Mouse (Mus musculus) ES-E14 (cell line): ENCODE results near the gene Psd4. TPM values are rescaled to one million over a fixed set of nuclear protein-coding genes. Genes with fewer than 3 reads are reported as not detected.

ENCODE experiments used
- DNase-seq: peaks from one replicate; pipeline ENCODE4 v3.0.0-alpha.2; 2013; ENCODE audit warnings: low read depth, low spot score
- H3K27ac ChIP-seq: 2 replicates; pipeline ENCODE4 v1.5.1; 2012; ENCODE audit warnings: low read depth, mild to moderate bottlenecking, low read length, moderate library complexity, mixed read lengths; ENCODE audit not compliant: poor library complexity, insufficient read depth, severe bottlenecking
- H3K36me3 ChIP-seq: 2 replicates; pipeline ENCODE4 v1.6.1; 2012; ENCODE audit warnings: mild to moderate bottlenecking, low read length, moderate library complexity, mixed read lengths; ENCODE audit not compliant: control insufficient read depth, poor library complexity, insufficient read depth, severe bottlenecking
- H3K4me1 ChIP-seq, 2 experiments: fragments of 150-350 bp in 1 of 2; sonication (generic) in 1 of 2; 2 replicates each; pipeline ENCODE4 v1.6.1; 2012; ENCODE audit warnings: low read length in 2 of 2, mild to moderate bottlenecking in 1 of 2, mixed read lengths in 1 of 2; ENCODE audit not compliant: control insufficient read depth in 2 of 2, insufficient read depth in 2 of 2, poor library complexity in 1 of 2
- H3K4me3 ChIP-seq, 2 experiments: fragments of 150-350 bp in 1 of 2; sonication (generic) in 1 of 2; 2 replicates each; pipeline ENCODE4 v1.5.1; 2012; ENCODE audit warnings: low read length in 2 of 2, low read depth in 1 of 2, mild to moderate bottlenecking in 1 of 2, mixed read lengths in 1 of 2; ENCODE audit not compliant: insufficient read depth in 1 of 2, poor library complexity in 1 of 2, severe bottlenecking in 1 of 2
- H3K9ac ChIP-seq: 2 replicates; pipeline ENCODE4 v1.6.1; 2012; ENCODE audit warnings: low read depth, mild to moderate bottlenecking, low read length, mixed read lengths; ENCODE audit not compliant: poor library complexity, insufficient read depth, severe bottlenecking
- H3K9me3 ChIP-seq: fragments of 150-350 bp; sonication (generic); 2 replicates; pipeline ENCODE4 v1.6.1; 2012; ENCODE audit warnings: low read depth, mild to moderate bottlenecking, low read length; ENCODE audit not compliant: control insufficient read depth, insufficient read depth
- CHD2 ChIP-seq: IDR thresholded peaks from 2 replicates; pipeline ENCODE4 v1.6.1; 2014; ENCODE audit warnings: mild to moderate bottlenecking, low read depth, low read length, inconsistent platforms
- HCFC1 ChIP-seq: IDR thresholded peaks from 2 replicates; pipeline ENCODE4 v1.6.1; 2012; ENCODE audit warnings: low read length, inconsistent platforms, borderline replicate concordance; ENCODE audit not compliant: insufficient read depth
- MAFK ChIP-seq: IDR thresholded peaks from 2 replicates; pipeline ENCODE4 v1.6.1; 2014; ENCODE audit warnings: mild to moderate bottlenecking, low read depth, low read length, inconsistent platforms; ENCODE audit not compliant: insufficient read depth
- ZC3H11A ChIP-seq: IDR thresholded peaks from 2 replicates; pipeline ENCODE4 v1.6.1; 2012; ENCODE audit warnings: low read depth, mild to moderate bottlenecking, inconsistent platforms, low read length, borderline replicate concordance
- ZNF384 ChIP-seq: IDR thresholded peaks from 2 replicates; pipeline ENCODE4 v1.6.1; 2012; ENCODE audit warnings: low read depth, low read length, inconsistent platforms
- in situ Hi-C, 2 experiments: fragments of 600-800 bp; cut with MboI; formaldehyde crosslinking; loops; one replicate each; pipeline ENCODE4 v1.15.1; 2025; ENCODE audit warnings: low sequenced_read_pairs in 2 of 2, inconsistent platforms in 1 of 2; ENCODE audit not compliant: unreplicated experiment in 2 of 2
- total RNA-seq: library from RNA; depleted of rRNA; stranded (reverse); fragments of 300-350 nt; gene quantifications from 2 replicates; pipeline ENCODE4 v1.2.3, GENCODE M21; 2012

Gene Psd4
- total RNA-seq, 1 experiment, result 8.3 TPM

DNA sequence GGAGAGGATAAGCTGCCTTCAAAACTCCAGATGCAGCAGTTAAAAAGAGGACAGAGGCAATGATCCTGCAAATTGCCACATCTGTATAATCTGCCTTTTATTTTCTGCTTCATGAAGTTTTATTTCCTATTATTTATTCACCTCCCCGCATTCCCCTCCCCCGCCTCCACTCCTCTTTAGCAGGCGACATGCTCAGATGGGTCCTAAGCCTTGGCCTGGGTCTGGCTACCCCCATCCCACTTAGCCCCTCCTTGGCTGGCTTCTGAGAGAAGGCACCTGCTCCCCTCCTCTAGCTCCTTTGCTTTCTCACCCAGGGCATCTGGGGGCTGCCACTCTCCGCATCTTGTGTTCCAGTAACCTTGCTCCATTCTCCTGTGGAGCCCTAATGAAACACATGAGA is 46.3 kb downstream of the Psd4 start:
- Histone ChIP-seq H3K4me3 (no peak overlapping the region), H3K9ac (no peak overlapping the region), H3K27ac (no peak overlapping the region), H3K36me3 (no peaks in the 10 kb centered on the region), H3K4me1 (no peaks in the 10 kb centered on the region), H3K9me3 (no peaks in the 10 kb centered on the region)
- DNase-seq, result no peak
- in situ Hi-C loops, result no loop called here
- no peak for TF ChIP-seq ZNF384

DNA sequence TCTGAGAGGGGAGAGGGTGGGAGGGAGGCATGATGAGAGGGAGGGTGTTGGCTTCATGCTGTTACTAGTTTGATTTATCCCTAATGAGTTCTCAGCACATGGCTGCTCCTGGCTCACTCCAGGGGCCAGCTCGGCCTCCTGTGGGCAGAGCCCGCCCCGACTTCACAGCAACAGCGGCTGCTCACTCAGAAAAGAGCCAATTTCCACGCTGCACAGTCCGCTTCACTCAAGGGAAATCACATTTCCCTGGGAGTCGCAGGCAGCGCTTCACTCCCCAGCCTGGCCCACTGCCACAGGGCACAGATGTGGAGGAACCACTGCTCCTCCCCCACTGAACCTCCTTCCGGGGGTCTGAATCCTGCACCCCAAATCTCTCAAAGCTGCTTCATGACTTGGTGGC is 49.3 kb downstream of the Psd4 start:
- DNase-seq, result no peak

DNA sequence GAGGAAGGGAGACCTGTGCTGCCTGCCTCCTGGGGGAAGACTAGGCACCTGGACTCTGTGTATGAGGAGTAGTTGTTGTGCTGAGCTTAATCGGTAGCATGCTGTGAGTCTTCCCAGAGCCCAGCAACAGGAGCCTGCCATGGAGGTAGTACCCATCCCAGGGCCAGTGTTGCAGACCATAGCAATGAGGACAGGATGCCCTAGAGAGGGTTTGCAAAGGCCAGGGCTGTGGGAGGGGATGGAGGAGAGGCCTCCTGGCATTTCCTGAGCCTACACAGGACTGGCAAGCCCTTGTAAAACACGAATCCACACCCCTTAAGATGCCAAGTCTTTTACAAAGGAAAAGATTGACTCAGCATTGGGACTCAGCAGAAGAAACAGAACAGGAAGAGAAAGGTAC is 49.7 kb downstream of the Psd4 start:
- no peaks in the 10 kb centered on the region for H3K9me3 ChIP-seq
- no peak for DNase-seq
- H3K9ac ChIP-seq, result no peak overlapping the region
- H3K36me3 ChIP-seq, result no peaks in the 10 kb centered on the region
- no peak for TF ChIP-seq MAFK
- no peak for TF ChIP-seq CHD2
- no peak for TF ChIP-seq HCFC1
- no peak for TF ChIP-seq ZNF384
- TF ChIP-seq ZC3H11A, result no peak
- in situ Hi-C loops, result no loop called here
- no peak overlapping the region for H3K4me3 ChIP-seq
- no peaks in the 10 kb centered on the region for H3K4me1 ChIP-seq
- no peak overlapping the region for H3K27ac ChIP-seq

More for the DNA sequence above, 49.3 kb downstream of the Psd4 start:
- in situ Hi-C loops, result no loop called here
- H3K36me3 ChIP-seq, result no peaks in the 10 kb centered on the region
- H3K4me3 ChIP-seq, result no peak overlapping the region
- H3K9ac ChIP-seq, result no peak overlapping the region
- no peaks in the 10 kb centered on the region for H3K9me3 ChIP-seq
- H3K27ac ChIP-seq, result no peak overlapping the region
- no peaks in the 10 kb centered on the region for H3K4me1 ChIP-seq
- TF ChIP-seq MAFK (no peak), HCFC1 (no peak), ZC3H11A (no peak), CHD2 (no peak)

DNA sequence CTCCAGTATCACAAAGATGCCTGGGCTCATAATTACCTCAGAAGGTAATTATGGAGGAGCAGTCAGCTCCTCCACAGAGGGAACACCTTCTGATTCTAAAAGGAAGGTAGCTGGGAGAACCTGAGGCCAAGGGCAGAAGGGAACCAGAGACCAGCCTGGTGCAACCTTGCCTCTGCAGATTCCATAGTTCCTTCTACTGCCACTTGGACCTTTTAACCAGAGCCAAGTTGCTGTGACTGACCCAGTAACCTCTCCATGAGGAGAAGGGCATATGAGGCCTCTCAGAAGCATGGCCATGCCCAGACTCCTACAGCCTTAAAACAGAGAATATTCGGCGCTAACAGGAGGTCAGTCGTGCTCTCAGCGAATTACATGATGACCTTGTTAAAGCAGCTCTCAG is 50.2 kb downstream of the Psd4 start:
- in situ Hi-C loops, result no loop called here
- Histone ChIP-seq H3K27ac (no peak overlapping the region), H3K4me3 (no peak overlapping the region), H3K36me3 (no peaks in the 10 kb centered on the region), H3K9ac (no peak overlapping the region), H3K4me1 (no peaks in the 10 kb centered on the region), H3K9me3 (no peaks in the 10 kb centered on the region)
- TF ChIP-seq MAFK, result no peak
- no peak for TF ChIP-seq ZC3H11A
- no peak for TF ChIP-seq HCFC1
- no peak for TF ChIP-seq ZNF384
- no peak for TF ChIP-seq CHD2
- no peak for DNase-seq

DNA sequence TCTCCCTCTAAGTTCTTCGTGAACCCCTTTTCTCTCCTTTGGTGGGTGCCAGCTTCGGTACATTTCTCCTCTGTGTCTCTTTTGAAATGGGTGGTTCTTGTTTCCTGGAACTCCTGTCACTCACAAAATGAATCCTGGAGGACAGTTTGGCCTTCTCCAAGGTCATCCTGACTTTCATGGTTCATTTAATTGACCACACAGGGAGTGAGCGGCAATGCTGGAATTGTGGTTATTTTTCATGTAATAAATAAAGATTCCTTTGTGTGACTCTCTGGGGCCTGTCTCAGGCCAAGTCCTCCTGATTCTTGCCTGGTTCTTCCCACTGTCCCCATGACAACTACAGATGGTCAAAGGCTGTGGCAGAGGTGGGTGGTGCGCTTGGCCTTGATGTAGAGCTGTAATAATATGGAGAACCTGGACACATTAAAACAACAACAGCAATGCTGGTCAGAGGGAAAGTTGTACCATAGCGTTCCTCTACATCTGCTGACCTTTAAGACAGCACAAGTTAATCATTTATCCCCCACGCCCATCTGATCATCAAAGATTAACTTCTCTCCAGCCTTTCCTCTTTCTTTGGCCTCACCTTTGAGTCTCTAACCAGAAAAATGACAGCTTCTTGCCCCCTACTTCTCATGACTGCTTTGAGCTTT is 54.0 kb downstream of the Psd4 start:
- DNase-seq, result no peak
- H3K9ac ChIP-seq, result no peak overlapping the region
- in situ Hi-C loops, result no loop called here
- H3K4me3 ChIP-seq, result no peak overlapping the region
- no peaks in the 10 kb centered on the region for H3K9me3 ChIP-seq
- H3K4me1 ChIP-seq, result 0 out of 4 replicates have a peak, but pooled peaks cover 0 to 2% of the 10 kb centered on the region in 2 experiments
- H3K36me3 ChIP-seq, result no peaks in the 10 kb centered on the region
- no peak overlapping the region for H3K27ac ChIP-seq
- TF ChIP-seq ZNF384, result no peak
- TF ChIP-seq MAFK, result no peak
- no peak for TF ChIP-seq ZC3H11A
- TF ChIP-seq HCFC1, result no peak
- no peak for TF ChIP-seq CHD2
